Mouse (Mus musculus): ENCODE results near the gene Zzef1.

- TF ChIP-seq EP300 (IDR thresholded peaks at IDR 0.05; ENCODE audit: low read depth) (no peak), CTCF (IDR thresholded peaks at IDR 0.05; ENCODE audit: low read depth) (no peak)
Measured at GRCm38 (mm10) chr11:72816859-72817258, 20.8 kb downstream of the Zzef1 start.
